Mouse (Mus musculus) layer of hippocampus, adult 9-11 months (tissue): ENCODE results near the gene Xrcc4.

Experiments
- DNase-seq: peaks from one replicate; pipeline ENCODE4 v3.0.0; 2022

Gene Xrcc4

DNA sequence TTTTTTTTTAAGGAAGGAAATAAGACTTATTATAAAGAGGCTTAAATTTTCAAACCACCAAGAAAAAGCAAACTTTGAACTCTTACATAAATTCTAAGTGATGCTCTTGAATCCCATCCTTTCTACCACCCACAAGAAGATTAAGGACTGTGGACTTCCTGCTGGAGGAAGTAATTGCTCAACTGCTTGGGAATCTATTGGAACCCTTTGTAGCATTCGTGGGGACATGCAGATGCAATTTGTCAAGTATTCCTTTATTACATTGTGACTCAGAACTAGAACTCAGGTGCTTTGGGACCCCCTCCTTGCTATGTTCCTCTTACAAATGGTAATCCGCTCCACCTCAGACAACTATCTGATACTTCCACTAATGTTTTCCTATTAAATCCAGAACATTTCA is 351.1 kb downstream of the Xrcc4 start:
- DNase-seq: no peak

DNA sequence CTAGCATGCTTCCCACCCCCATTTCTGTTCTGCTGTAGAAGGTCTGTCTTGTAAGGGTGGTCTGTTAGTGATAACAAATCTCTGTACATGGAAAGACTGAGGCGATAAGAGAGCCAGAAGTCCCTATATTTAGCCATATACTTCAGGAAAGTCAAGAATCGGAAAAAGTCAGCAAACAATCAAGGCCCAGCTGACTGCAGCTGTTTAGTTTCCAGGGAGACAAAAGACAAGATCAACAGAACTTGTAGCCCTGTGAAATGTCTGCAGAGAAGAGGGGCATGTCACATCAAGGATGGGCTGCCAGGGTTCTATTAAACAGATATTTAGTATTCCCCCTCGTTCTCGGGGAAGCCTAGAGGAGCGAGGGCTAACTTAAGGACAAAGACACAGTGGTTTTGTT is 354.3 kb downstream of the Xrcc4 start:
- no peak for DNase-seq

DNA sequence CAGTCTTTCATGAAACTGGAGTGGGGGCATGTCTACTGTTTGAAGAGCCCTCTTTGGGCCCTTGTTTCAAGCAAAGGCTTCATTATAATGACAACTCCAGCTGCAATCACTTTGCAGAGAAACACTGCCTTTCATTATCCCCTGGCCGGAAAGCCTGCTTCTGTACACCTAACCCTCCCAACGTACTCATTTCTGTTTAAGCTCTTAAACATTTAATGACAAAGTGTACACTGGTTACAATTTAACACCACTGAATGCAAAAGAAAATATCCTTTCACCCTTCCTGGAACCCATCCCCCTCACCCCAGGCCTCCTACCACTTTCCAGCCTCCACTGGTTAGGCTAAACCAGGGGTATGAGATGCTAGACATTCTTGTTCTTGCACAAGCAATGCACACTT is 362.9 kb downstream of the Xrcc4 start:
- no peak for DNase-seq
